Mouse (Mus musculus): ENCODE measurements around the gene Tcirg1.

Tcirg1 gene

DNA sequence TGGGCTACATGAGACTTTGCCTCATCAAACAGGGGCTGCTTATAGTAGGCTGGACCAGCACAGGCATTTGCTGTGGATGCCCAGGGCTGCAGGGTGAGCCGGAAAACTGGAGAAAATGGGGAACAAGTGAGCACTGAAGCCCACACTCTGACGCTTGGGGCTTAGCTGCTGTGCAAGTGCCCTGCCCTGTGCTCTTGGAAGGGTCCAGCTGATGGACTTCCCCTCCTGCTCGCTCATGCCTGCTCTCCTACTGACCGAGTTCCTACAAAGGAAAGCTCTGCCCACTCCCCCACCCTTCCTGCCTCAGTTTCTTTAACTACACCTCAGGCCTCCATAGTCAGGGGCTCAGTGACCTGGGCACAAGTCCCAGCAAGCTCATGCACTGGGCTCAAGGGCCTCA is 21.1 kb upstream of the Tcirg1 start:
- DNase-seq (ENCODE audit: low spot score): no peak

- DNase-seq (ENCODE audit: low spot score): no peak
Observed at GRCm38 (mm10) chr19:3926685-3927084, 19.8 kb upstream of the Tcirg1 start.

DNA sequence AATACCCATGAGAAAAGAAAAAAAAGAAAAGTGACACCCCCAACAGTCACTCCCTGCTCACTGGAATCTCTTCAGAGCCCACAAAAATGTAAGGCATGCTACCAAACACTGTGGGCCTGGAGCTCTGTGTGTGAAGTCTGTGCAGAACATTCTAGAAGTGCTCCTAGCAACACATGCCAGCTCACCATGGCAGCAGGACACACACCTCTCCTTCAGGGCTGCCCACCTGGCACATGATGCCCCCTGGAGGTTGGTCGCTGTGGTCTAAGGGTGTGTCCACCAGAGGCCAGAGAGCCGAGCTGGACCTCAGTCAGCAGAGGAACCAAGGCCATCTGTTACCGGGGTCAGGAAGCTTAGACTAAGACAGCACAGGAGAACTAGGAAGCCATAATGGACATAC is 19.3 kb upstream of the Tcirg1 start:
- no peak for DNase-seq (ENCODE audit: low spot score)

GRCm38 (mm10) chr19:3925859-3926258 is 18.9 kb upstream of the Tcirg1 start:
- DNase-seq (ENCODE audit: low spot score): no peak

DNA sequence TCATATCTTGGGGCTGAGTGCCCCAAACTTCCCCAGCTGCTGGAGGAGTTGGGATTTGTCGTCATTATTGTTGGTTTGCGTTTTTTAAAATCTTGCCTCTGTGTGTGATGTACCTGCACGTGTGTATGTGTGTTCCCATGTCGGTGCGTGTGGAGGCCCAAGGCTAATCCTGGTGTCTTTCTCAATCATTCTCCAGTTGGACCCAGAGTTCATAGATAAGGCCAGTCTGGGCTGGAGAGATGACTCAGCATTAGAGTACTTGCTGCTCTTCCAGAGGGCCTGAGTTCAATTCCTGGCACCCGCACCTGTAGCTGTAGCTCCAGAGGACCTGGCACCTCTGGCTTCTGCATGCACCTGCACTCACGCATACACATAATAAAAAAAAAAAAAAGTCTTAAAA is 17.9 kb upstream of the Tcirg1 start:
- no peak for DNase-seq (ENCODE audit: low spot score)

DNA sequence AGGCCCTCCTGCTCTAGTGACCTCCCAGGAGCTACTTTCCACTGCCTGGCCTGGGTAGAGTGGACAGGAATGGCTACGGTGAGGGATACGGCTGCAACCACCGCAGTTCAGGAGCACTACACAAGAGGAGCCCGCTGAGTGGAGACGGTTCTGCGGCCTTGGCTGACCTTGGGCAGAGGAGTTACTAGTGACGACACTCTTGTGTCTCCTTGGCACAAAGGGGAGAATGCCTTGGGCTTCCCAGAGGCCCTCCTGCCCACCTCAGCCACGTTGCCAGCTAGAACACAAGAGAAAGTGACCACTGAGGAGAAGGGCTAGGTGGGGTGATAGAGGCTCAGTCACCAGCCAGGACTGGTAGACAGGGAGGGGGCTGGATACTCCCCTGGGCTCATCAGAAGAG is 17.3 kb upstream of the Tcirg1 start:
- peak; percentile 58 for DNase-seq (ENCODE audit: low spot score)

GRCm38 (mm10) chr19:3923586-3923985 is 16.7 kb upstream of the Tcirg1 start:
- no peak for DNase-seq (ENCODE audit: low spot score)

DNA sequence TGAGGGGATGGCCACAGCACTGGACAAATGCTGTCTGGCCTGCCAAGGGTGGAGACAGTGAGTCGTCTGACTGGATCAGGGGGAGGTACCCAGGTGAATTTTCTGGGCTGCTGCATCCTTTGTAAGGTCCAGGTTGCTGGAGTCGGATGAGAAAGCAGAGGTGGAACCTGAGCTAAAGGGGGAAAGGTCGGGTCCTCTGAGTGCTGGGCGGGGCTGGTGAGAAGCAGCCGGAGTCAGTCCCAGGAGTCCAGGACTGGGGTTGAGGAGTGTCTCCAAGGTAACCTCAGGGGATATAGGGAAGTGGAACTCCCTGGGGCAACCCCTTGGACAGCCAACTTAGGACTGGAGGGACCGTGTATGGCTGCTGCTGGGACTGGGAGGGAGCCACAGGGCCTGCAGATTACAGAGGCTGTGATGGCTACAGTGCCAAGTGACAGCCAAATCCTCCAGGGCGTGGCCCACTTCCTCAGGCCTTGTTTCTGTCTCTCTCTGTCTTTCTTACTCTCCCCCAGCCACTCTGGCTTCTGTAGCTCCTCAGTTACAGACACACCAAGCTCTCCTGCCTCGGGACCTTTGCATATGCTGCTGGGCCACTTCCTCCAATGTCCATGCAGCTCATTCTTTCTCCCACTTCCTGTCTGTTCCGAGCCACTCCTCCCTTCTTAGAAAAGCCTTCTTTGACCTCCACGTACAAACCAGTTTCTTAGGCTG is 15.9 kb upstream of the Tcirg1 start:
- DNase-seq (ENCODE audit: low spot score): no peak

GRCm38 (mm10) chr19:3919928-3920327 is 13.0 kb upstream of the Tcirg1 start:
- no peak for DNase-seq (ENCODE audit: low spot score)

DNA sequence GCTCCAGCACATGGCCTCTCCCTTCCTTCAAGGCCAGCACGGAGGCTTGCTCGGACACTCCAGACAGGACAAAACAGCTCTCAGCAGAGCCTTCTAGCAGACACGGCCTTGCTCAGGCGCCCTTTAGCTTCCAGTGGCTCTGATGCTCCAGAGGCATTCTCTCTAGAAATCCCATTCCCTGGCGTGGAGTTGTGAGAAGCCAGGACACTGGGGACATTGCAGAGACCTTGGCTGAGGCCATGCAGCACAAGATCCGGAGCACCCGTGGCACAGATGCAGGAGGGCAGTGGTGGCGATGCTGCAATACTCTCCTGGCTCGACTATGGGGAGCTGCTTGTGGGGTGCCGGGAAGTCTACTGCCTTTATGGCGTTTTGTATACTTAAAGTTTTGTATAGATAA is 9.8 kb upstream of the Tcirg1 start:
- no peak for DNase-seq (ENCODE audit: low spot score)

DNA sequence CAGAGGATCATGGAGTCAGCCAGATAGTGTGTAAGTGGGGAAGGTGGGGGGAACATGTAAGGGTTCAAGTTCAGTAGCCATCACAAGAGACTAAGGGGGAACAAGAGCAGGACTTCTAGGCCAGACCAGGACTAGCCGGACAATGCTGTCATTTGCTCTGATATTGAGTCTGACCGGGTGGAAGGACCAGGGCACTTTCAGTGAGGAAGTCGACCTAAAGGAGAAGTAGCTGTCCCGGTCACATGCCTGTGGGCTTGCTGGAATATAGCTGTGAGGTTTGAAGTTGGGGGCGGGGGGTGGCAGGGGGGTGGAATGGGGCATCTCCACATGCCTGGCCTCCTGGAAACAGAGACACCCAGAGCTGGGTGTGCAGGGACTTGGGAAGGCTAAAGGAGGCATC is 7.6 kb upstream of the Tcirg1 start:
- no peak for DNase-seq (ENCODE audit: low spot score)

DNA sequence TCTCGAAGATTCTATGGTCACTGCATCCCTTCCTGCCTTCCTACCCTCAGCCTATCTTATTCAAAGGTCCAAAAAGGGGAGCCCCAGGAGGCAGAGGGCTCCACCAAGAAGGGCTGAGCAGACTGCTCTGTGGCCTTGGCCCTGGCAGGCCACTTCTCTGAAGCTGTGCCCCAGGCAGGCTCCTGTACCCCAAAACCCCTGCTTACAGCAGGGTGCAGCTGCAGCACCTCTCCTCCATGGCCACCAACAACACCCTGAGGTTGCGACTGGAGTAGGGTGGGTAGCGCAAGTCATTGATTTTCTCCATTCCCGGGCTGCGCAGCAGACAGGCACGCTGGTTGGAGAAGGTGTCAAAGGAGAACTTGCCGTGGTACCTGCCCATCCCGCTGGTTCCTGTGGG is 6.8 kb upstream of the Tcirg1 start:
- no peak for DNase-seq (ENCODE audit: low spot score)

DNA sequence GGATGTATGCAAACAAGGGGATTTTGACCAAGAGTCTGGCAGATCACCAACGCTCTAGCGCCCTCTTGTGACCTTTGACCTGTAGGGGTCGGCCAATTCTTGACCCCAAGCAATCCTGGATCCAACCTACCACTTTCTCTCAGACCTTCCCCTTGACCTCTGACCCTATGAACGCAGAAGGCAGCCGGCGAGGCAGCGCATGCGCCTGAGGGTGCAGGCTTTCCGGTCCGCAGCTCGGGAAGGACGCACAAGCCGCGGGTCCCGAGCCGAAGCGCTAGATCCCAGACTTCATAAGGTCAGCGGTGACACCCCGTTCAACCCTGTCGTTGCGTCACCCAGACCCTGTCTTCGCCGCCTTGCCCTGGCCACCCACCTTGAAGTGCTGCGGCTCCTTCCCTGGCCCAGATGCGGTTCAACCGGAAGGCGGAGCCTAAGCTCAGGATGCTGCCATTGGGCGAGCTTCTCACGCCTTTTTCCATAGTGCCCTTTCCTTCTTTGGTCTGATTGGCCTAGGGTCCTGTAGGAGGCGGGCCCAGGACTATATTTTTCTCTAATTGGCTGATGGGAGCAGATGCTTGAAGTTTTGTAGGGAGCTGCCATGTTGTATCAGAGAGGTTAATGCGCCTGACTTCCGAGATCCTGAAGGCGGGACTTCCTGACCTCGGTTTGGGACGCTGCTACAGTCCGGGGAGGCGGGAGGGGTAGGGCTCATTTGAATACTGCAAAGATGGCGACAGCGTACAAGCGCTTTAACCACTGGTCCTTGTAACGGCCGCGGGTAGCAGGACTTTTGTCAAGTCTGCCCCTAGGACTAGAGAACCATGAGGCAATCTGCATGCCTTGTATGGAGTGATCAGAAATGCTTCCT is 5.6 kb upstream of the Tcirg1 start, which contains the start of gene Ndufs8:
TSS of gene Ndufs8 (minus strand) at position 438 of the 868 bp plus-strand sequence.
- peak; percentile 95 for DNase-seq (ENCODE audit: low spot score)

DNA sequence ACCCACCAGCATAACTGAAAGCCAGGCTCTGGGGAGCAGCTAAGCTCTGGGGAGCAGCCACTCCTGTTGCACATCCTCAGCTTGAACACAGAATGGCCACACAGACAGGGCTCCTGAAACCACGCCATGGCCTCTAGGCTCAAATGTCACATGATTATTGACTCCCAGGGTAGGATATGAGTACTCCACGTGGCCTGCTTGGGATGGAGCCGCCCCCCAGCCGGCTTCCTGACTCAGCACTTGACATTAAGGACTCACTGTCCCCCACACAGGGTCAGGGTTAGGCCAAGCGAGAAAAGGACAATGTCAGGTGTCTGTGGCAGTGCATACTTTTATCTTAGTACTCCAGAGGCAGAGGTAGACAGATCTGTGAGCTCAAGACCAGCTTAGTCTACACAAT is 3.3 kb upstream of the Tcirg1 start:
- DNase-seq (ENCODE audit: low spot score): no peak

DNA sequence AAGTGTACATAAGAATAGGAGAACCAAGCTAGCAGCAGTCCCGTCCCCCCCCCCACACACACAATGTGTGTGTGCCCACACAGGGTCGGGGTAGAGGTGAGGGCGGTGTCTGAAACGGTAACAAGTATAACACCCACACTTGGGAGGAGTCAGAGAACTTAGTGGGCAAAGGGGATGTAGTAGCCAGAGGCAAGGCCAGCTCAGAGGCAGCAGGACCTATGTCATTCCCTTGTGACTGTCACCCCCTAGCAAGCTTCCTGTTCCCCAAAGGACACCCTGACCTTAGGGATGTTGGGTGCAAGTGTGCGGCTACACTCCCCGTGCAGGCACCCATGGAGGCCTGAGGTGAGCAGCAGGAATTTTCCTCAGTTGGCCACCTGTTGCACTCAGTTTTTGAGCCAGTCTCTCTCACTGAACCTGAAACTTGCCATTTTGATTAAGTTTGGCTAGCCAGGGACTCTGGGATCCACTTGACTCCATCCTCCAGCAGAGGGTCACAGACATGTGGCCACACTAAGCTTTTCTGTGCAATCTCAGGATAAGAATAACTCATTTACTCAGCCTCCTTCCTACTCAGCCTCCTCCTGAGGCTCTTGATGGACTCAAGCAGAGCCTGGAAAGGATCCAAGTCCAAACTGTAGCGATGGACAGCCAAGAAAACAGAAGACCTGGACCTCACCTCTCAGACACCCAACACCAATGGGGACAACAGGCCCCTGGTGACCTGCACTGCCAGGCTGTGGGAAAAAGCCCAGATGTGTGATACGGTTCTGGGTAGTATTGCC is 1.1 kb upstream of the Tcirg1 start:
- no peak for DNase-seq (ENCODE audit: low spot score)

GRCm38 (mm10) chr19:3906326-3906725 is 607 bp downstream of the Tcirg1 start:
- no peak for DNase-seq (ENCODE audit: low spot score)

- DNase-seq (ENCODE audit: low spot score): no peak
Observed at GRCm38 (mm10) chr19:3905261-3905969, 1.5 kb downstream of the Tcirg1 start.

DNA sequence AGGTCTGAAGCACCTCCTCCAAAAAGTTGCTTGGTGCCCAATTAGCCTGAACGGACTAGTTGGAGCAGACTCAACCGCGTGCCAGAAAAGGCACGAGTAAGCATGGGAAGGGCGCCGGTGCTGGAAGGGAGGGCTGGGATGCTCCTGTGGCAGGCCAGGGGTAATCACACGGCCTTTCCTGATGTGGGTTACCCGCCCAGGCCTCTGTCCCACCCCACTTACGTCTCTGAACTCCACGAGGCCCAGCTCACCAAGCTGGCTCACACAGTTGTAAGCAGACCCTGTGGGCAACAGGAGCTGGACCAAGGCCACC is 2.6 kb downstream of the Tcirg1 start:
- no peak for DNase-seq (ENCODE audit: low spot score)

DNA sequence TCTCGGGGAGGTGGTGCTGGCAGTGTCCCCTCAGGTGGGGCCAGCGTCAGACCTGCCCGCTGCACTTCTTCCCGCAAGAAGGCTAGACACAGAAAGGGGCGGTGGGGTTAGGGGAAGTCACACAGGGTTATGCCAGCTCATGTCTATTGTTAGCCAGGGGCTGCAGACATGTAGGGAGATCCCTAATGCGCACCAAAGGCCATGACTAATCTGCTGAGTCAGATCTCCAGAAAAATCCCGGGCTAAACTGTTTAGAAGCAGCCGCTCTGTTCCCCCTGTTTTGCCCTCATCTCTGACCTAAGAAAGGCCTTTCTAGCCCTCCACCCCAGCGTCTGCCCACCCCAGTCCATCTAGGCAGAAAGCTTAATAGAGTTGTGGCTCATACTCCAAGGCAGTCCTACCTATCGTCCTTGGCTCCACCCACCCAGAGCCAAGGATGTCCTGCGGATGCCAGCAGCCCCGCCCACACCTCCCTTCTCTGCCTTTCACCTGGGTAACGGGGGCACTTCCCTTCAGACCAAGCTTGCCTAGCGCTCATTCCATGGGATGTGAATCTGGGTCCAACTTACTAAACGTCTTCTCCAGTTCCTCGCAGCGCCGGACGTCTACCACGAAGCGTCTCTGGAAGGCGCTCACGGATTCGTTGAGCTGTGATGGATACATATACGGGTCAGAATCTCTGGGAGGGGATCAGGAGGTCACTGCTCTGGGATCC is 3.1 kb downstream of the Tcirg1 start:
- DNase-seq (ENCODE audit: low spot score): no peak

GRCm38 (mm10) chr19:3902966-3903365 is 4.0 kb downstream of the Tcirg1 start:
- DNase-seq (ENCODE audit: low spot score): no peak

- DNase-seq (ENCODE audit: low spot score): no peak
Observed at GRCm38 (mm10) chr19:3899618-3900017, 7.3 kb downstream of the Tcirg1 start.

DNA sequence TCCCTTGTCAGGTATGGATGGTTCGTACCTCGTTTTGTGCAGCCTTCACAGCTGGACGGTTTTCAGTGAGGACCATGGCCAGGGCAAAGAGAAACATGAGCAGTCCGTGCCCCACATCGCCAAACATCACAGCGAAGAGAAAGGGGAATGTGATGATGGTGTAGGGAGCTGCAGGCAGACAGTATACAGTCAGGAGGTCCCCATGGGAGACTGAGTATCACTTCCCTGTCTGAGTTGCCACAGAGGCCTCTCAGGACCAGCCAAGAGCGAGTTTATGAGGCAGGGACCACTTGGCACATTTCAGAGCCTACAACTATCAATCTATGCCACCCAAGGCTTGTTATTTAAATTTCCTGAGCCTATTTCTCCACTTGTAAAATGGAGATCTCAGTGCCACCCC is 8.0 kb downstream of the Tcirg1 start:
- DNase-seq (ENCODE audit: low spot score): no peak
